Mouse (Mus musculus) heart, adult 2 months (tissue): ENCODE results near the gene Tmem130.

Experiments
- CTCF ChIP-seq: fragments of 200-600 bp; IDR thresholded peaks from 2 replicates; pipeline ENCODE4 v1.8.1; 2022; ENCODE audit warnings: antibody characterized with exemption, mild to moderate bottlenecking, moderate library complexity
- POLR2A ChIP-seq: fragments of 200-500 bp; IDR thresholded peaks from 2 replicates; pipeline ENCODE4 v1.6.1; 2011; ENCODE audit warnings: mild to moderate bottlenecking, low read depth, low read length, control low read depth; ENCODE audit not compliant: insufficient read depth

DNA sequence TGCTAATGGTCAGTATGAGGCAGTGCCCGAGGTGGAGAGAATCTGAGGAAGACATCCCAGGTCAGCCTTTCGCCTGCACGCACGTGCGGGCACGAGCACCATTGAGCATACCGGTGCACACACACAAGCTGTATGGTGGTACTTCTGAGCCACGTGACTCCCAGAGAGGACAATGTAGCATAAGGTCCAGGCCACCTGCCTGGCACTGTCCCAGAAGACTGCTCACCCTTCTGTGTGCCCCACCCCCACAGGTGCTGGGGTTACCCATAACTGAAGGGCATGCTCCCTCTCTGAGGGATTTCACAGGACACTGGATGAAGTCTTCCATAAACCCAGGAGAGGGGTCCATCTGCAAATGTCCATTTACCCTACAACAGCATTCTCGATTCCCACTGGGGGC is 4.2 kb downstream of the Tmem130 start:
- TF ChIP-seq CTCF (no peak), POLR2A (no peak)
